Mouse (Mus musculus) duodenum, adult 2 months (tissue): ENCODE results near the gene Rab8a. TPM values are rescaled to one million over a fixed set of nuclear protein-coding genes. Genes with fewer than 3 reads are reported as not detected.

Experiments used
- polyA plus RNA-seq: library from polyadenylated mRNA; depleted of rRNA; stranded (reverse); fragments of >200 nt; gene quantifications from 2 replicates; pipeline ENCODE4 v1.2.3, GENCODE M21; 2012; ENCODE audit warnings: low replicate concordance; rRNA removed

Rab8a gene
- 39.6 and 59.2 TPM in 2 replicates for polyA plus RNA-seq

GRCm38 (mm10) chr8:72160707-72161697 lies at the start of gene Rab8a:
TSS of gene Rab8a (plus strand) at chr8:72161200.

GRCm38 (mm10) chr8:72134756-72135445 lies 26.1 kb upstream of the Rab8a start, which contains the start of gene Tpm4:
TSS of gene Tpm4 (plus strand) at chr8:72134975.

GRCm38 (mm10) chr8:72189417-72190214 lies 28.6 kb downstream of the Rab8a start, which contains the start of gene Hsh2d:
TSS of gene Hsh2d (plus strand) at chr8:72189638.

GRCm38 (mm10) chr8:72212751-72213150 lies 51.8 kb downstream of the Rab8a start, which contains the start of gene Cib3:
TSS of gene Cib3 (minus strand) at chr8:72212837.

GRCm38 (mm10) chr8:72213536-72213935 lies 52.5 kb downstream of the Rab8a start, which contains the start of gene Gm11034:
TSS of gene Gm11034 (minus strand) at chr8:72213636.

GRCm38 (mm10) chr8:72219541-72220363 lies 58.8 kb downstream of the Rab8a start, which contains the start of gene Fam32a:
TSS of gene Fam32a (plus strand) at chr8:72219730.

Other genes starting within 250 kb of the Rab8a start
- gene Zfp961, start 210.2 kb upstream of the Rab8a start, polyA plus RNA-seq = 1.2 and 1.4 TPM in 2 replicates
- 7.6 and 16.6 TPM in 2 replicates for gene Cyp4f18, start 151.6 kb upstream of the Rab8a start, polyA plus RNA-seq
- not detected in 2 replicates for gene Olfr372, start 120.0 kb upstream of the Rab8a start, polyA plus RNA-seq
- gene Olfr373, start 78.0 kb upstream of the Rab8a start, polyA plus RNA-seq = not detected in 2 replicates
- gene Olfr374, start 54.2 kb upstream of the Rab8a start, polyA plus RNA-seq = not detected in 2 replicates
- gene Tpm4, start 26.2 kb upstream of the Rab8a start, polyA plus RNA-seq = 13.1 and 18.1 TPM in 2 replicates
- 3.3 and 3.4 TPM in 2 replicates for gene Hsh2d, start 28.4 kb downstream of the Rab8a start, polyA plus RNA-seq
- gene Cib3, start 51.6 kb downstream of the Rab8a start, polyA plus RNA-seq = 0.27 TPM in 1 of 2 replicates, not detected in the other
- gene Gm11034, start 52.4 kb downstream of the Rab8a start, polyA plus RNA-seq = not detected in 2 replicates
- 17.5 and 26.9 TPM in 2 replicates for gene Fam32a, start 58.5 kb downstream of the Rab8a start, polyA plus RNA-seq
- gene Ap1m1, start 78.8 kb downstream of the Rab8a start, polyA plus RNA-seq = 35.4 and 46.7 TPM in 2 replicates
- not detected in 2 replicates for gene Gm10282, start 144.1 kb downstream of the Rab8a start, polyA plus RNA-seq
- gene Klf2, start 157.8 kb downstream of the Rab8a start, polyA plus RNA-seq = 15.6 and 42.1 TPM in 2 replicates